Mouse (Mus musculus): ENCODE data around the gene Tstd2. TPM values are rescaled to one million over a fixed set of nuclear protein-coding genes. Genes with fewer than 3 reads are reported as not detected.

Gene Tstd2
- polyA plus RNA-seq, 1 experiment from 2014 or later, result 17.2 TPM

DNA sequence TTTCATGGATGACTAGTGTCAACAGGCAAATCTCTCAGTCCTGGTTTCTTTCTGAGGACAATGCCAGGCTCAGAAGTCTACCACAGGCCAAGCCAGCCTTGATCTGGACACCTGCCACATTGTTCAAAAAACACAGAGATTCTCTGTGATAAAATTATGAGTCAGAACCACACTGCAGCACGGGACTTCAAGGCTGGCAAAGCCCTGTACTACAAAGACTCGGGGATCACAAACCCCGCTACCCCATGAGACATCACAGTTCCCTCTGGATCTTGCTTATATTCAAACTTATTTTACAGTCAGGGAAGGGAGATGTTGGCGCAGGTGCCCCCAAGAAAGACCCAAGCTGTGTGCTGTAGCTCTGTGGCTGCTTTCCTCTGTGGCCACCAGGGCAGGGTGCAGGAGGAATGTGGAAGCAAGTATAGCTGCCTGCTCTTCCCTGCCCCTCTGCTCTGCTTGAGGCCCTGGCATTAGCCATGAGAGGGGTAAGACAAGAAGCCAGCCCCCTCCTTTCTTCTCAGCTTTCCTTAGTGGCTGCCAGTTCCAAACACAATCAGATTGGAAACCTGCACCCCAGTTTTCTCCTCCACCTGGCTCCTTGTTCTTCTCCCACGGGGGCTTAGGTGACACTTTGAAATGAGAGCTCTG lies 45.9 kb downstream of the Tstd2 start:
- Histone ChIP-seq H3K36me3 (ENCODE audit: control insufficient read depth, insufficient read depth, low read length) (no peaks in the 10 kb centered on the region), H3K9ac (ENCODE audit: low read length) (no peak overlapping the region), H3K4me1 (replicated peaks; ENCODE audit: control insufficient read depth, insufficient read depth) (no peaks in the 10 kb centered on the region), H3K27ac (replicated peaks) (no peak overlapping the region), H3K4me2 (replicated peaks; ENCODE audit: low read depth) (no peak overlapping the region), H3K9me3 (ENCODE audit: control insufficient read depth, low read length) (no peaks in the 10 kb centered on the region), H3K27me3 (ENCODE audit: control insufficient read depth, insufficient read depth, low read length) (no peaks in the 10 kb centered on the region), H3K4me3 (ENCODE audit: low read depth, low read length) (no peak overlapping the region)
- no peak for ATAC-seq (ENCODE audit: low FRiP score, low TSS enrichment)
- no peak for TF ChIP-seq EP300 (optimal IDR thresholded peaks at IDR 0.05)
- TF ChIP-seq CTCF (IDR thresholded peaks at IDR 0.05; ENCODE audit: low read depth), result no peak
- 68% methylated on average over 5 of the region's 5 CpGs for WGBS
- DNase-seq (ENCODE audit: low spot score), result no peak

DNA sequence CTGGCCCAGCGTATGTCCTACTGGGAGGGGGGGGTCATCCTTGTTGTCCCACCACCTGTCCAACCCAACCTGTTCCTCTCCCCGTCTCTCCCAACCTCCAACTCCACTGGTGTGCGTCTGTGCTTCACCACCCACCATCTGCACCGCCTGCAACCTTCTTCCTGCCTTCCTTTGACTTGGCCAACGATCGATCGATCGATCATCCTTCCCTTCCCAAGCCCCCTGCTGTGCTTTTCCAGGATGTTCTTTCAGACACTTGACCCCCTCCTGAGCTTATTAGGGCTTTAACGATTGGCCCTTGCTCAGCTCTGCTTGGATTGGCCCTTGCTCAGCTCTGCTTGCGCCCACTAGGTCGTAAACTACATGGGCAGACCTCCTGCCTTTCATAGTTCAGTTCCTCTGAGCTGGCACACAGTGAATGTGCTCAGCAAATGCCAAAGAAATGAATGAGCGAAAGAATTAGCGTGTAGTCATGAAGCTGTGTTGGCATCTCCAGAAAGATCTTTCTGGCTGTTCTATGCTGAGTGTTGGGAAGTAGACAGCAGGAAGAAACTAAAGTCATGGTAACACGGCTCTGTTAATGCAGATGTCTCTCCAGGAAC lies 48.9 kb downstream of the Tstd2 start:
- 89% methylated on average over 14 of the region's 14 CpGs for WGBS
- ATAC-seq (ENCODE audit: low FRiP score, low TSS enrichment), result no peak
- no peak for TF ChIP-seq EP300 (optimal IDR thresholded peaks at IDR 0.05)
- no peak for TF ChIP-seq CTCF (IDR thresholded peaks at IDR 0.05; ENCODE audit: low read depth)

DNA sequence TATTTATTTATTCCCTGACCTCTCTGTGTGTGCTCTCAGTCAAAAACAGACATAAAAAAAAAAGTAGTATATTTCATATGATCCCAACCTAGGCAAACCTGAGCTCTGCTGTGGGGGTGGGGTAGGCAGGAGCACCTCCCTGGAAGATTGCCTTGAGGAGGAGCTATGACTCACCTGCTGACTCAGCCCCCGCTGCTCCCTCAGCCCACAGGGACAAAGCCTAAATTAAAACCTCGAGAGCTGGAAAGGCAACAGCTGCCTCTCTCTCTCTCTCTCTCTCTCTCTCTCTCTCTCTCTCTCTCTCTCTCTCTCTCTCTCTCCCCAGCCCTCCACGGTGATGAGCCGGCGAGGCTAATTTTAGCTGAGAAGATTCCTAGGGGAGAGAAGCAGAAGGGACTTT lies 50.6 kb downstream of the Tstd2 start:
- Histone ChIP-seq H3K4me1 (replicated peaks; ENCODE audit: control insufficient read depth, insufficient read depth) (no peaks in the 10 kb centered on the region), H3K27me3 (ENCODE audit: control insufficient read depth, insufficient read depth, low read length) (no peaks in the 10 kb centered on the region), H3K4me2 (replicated peaks; ENCODE audit: low read depth) (no peak overlapping the region), H3K36me3 (ENCODE audit: control insufficient read depth, insufficient read depth, low read length) (no peaks in the 10 kb centered on the region), H3K27ac (replicated peaks) (no peak overlapping the region), H3K9me3 (ENCODE audit: control insufficient read depth, low read length) (no peaks in the 10 kb centered on the region), H3K9ac (ENCODE audit: low read length) (no peak overlapping the region), H3K4me3 (ENCODE audit: low read depth, low read length) (no peak overlapping the region)
- TF ChIP-seq CTCF (IDR thresholded peaks at IDR 0.05; ENCODE audit: low read depth) (no peak), EP300 (optimal IDR thresholded peaks at IDR 0.05) (no peak)
- DNase-seq (ENCODE audit: low spot score), result peak; percentile 48
- WGBS, result 4% methylated on average over 5 of the region's 5 CpGs
- ATAC-seq (ENCODE audit: low FRiP score, low TSS enrichment), result peak; percentile 54; the same call in 1 of the 2 replicates

More for the DNA sequence above, 48.9 kb downstream of the Tstd2 start:
- Histone ChIP-seq H3K4me2 (replicated peaks; ENCODE audit: low read depth) (no peak overlapping the region), H3K27ac (replicated peaks) (no peak overlapping the region), H3K9ac (ENCODE audit: low read length) (no peak overlapping the region), H3K36me3 (ENCODE audit: control insufficient read depth, insufficient read depth, low read length) (no peaks in the 10 kb centered on the region), H3K4me1 (replicated peaks; ENCODE audit: control insufficient read depth, insufficient read depth) (no peaks in the 10 kb centered on the region), H3K27me3 (ENCODE audit: control insufficient read depth, insufficient read depth, low read length) (no peaks in the 10 kb centered on the region), H3K4me3 (ENCODE audit: low read depth, low read length) (no peak overlapping the region), H3K9me3 (ENCODE audit: control insufficient read depth, low read length) (no peaks in the 10 kb centered on the region)
- DNase-seq (ENCODE audit: low spot score), result no peak

DNA sequence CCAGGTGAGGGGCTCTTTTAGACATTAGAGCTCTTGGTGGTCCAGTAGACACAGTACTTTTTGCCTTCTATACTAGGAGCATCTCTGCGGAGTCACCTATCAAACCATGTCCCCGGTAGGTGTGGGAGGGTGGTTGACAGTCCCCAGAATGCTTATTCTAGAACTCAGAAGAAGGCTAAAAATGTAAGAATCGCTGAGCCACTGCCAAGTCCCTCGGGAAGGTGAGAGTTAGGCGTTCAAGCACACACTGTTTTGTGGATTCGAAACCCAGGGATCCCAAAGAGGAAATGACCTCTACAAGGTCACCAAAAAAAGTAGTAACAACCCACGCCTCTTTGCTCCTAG lies 51.1 kb downstream of the Tstd2 start:
- no peak overlapping the region for H3K4me2 ChIP-seq (replicated peaks; ENCODE audit: low read depth)
- no peaks in the 10 kb centered on the region for H3K36me3 ChIP-seq (ENCODE audit: control insufficient read depth, insufficient read depth, low read length)
- no peaks in the 10 kb centered on the region for H3K9me3 ChIP-seq (ENCODE audit: control insufficient read depth, low read length)
- H3K4me3 ChIP-seq (ENCODE audit: low read depth, low read length), result no peak overlapping the region
- no peak for DNase-seq (ENCODE audit: low spot score)
- no peak overlapping the region for H3K27ac ChIP-seq (replicated peaks)
- H3K9ac ChIP-seq (ENCODE audit: low read length), result no peak overlapping the region
- 71% methylated on average over 7 of the region's 7 CpGs for WGBS
- no peaks in the 10 kb centered on the region for H3K4me1 ChIP-seq (replicated peaks; ENCODE audit: control insufficient read depth, insufficient read depth)
- no peaks in the 10 kb centered on the region for H3K27me3 ChIP-seq (ENCODE audit: control insufficient read depth, insufficient read depth, low read length)
- TF ChIP-seq EP300 (optimal IDR thresholded peaks at IDR 0.05) (no peak), CTCF (IDR thresholded peaks at IDR 0.05; ENCODE audit: low read depth) (no peak)
- ATAC-seq (ENCODE audit: low FRiP score, low TSS enrichment), result no peak

DNA sequence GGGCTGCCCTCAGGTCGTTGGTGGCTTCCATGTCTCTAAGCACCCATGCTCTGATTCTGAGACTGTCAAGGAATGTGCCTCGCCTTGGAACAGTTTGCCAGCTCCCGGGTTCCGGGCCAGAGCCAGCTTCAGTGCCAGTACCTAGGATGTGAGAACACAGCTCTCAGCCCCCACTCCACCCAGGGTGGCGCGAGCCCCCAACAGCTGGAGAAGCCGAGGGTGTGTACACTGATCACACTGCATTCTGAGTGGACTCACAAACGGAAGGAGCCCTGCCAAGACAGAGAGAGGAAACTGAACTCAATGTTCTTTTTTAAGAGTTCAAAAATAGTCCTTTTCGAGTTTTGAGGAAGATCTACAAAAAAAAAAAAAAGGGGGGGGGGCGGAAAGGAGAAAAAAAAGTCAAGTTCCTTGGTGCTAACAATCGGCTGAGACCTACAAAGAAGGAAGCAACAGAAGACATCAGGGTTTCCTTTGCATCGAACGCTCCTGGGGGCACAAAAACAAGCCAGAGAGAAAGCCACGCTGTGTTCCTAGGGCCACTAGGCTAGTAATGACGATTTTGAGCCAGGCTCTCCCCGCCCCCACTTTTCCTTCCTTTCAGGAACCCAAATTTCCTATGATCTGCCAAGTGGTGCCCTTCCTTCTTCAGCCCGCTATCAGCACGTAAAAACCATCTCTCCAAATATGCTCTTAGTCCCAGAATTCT lies 51.6 kb downstream of the Tstd2 start:
- Histone ChIP-seq H3K4me1 (replicated peaks; ENCODE audit: control insufficient read depth, insufficient read depth) (no peaks in the 10 kb centered on the region), H3K27me3 (ENCODE audit: control insufficient read depth, insufficient read depth, low read length) (no peaks in the 10 kb centered on the region), H3K4me2 (replicated peaks; ENCODE audit: low read depth) (no peak overlapping the region), H3K9me3 (ENCODE audit: control insufficient read depth, low read length) (no peaks in the 10 kb centered on the region), H3K9ac (ENCODE audit: low read length) (no peak overlapping the region), H3K36me3 (ENCODE audit: control insufficient read depth, insufficient read depth, low read length) (no peaks in the 10 kb centered on the region), H3K4me3 (ENCODE audit: low read depth, low read length) (no peak overlapping the region), H3K27ac (replicated peaks) (no peak overlapping the region)
- WGBS, result 70% methylated on average over 18 of the region's 18 CpGs
- TF ChIP-seq EP300 (optimal IDR thresholded peaks at IDR 0.05), result no peak
- no peak for TF ChIP-seq CTCF (IDR thresholded peaks at IDR 0.05; ENCODE audit: low read depth)
- DNase-seq (ENCODE audit: low spot score), result no peak
- peak; percentile 33; the same call in 1 of the 2 replicates for ATAC-seq (ENCODE audit: low FRiP score, low TSS enrichment)
